Mouse (Mus musculus) kidney, embryonic 16.5 days (tissue): ENCODE data around the gene Timm17b. TPM values are rescaled to one million over a fixed set of nuclear protein-coding genes. Genes with fewer than 3 reads are reported as not detected.

Experiments used
- ATAC-seq: fragments of 200-750 bp; cut with Nextera tagmentation; 2 replicates; pipeline ENCODE4 v1.8.0; 2017; ENCODE audit warnings: moderate TSS enrichment; ENCODE audit not compliant: low FRiP score, low TSS enrichment
- H3K27ac ChIP-seq: fragments of 300-500 bp; sonication (generic); 2 replicates; pipeline ENCODE4 v1.5.1; 2014; ENCODE audit warnings: low read length
- H3K27me3 ChIP-seq: fragments of 300-500 bp; sonication (generic); 2 replicates; pipeline ENCODE4 v1.6.1; 2014; ENCODE audit warnings: low read length, control low read depth, mixed read lengths; ENCODE audit not compliant: insufficient read depth
- H3K36me3 ChIP-seq: fragments of 300-500 bp; sonication (generic); 2 replicates; pipeline ENCODE4 v1.6.1; 2014; ENCODE audit warnings: low read length, control low read depth, mixed read lengths; ENCODE audit not compliant: insufficient read depth
- H3K4me1 ChIP-seq: fragments of 300-500 bp; sonication (generic); 2 replicates; pipeline ENCODE4 v1.6.1; 2014; ENCODE audit warnings: low read length, control low read depth, mixed read lengths; ENCODE audit not compliant: insufficient read depth
- H3K4me2 ChIP-seq: fragments of 300-500 bp; sonication (generic); replicated peaks from 2 replicates; pipeline ENCODE4 v1.6.1; 2014; ENCODE audit warnings: low read depth, low read length
- H3K4me3 ChIP-seq: fragments of 300-500 bp; sonication (generic); 2 replicates; pipeline ENCODE4 v1.5.1; 2014; ENCODE audit warnings: mild to moderate bottlenecking, low read length
- H3K9ac ChIP-seq: fragments of 300-500 bp; sonication (generic); replicated peaks from 2 replicates; pipeline ENCODE4 v1.6.1; 2014; ENCODE audit warnings: low read length
- H3K9me3 ChIP-seq: fragments of 300-500 bp; sonication (generic); 2 replicates; pipeline ENCODE4 v1.6.1; 2016; ENCODE audit warnings: low read length, control low read depth
- WGBS: fragments of 180-500 bp; shearing (Covaris S2); extraction: QIAGEN DNeasy Blood & Tissue Kit; methylation state at CpG from one replicate; pipeline ENCODE4 v1.1.7; 2014; 5-methylcytosine and 5-hydroxymethylcytosine counted together
- polyA plus RNA-seq: library from polyadenylated mRNA; unstranded; fragments of >200 nt; fragmentation: Nextera tagmentation; extraction: Ambion mirVana; gene quantifications from 2 replicates; pipeline ENCODE4 v1.2.1, GENCODE M21; 2015

Gene Timm17b
- polyA plus RNA-seq, 1 experiment from 2014 or later, result 184 TPM

GRCm38 (mm10) chrX:7947108-7947899 is 48.1 kb downstream of the Timm17b start, which contains the start of gene Hdac6:
Gene Hdac6, minus strand, starts transcription at chrX:7947889.
- H3K4me2 ChIP-seq, result peak within 1 kb of the TSS; percentile 55
- H3K27ac ChIP-seq, result peak within 1 kb of the TSS; percentile 58
- WGBS, result 21% methylated on average over 37 of the region's 37 CpGs
- no peaks in the 10 kb centered on the region; the same call in 1 of the 2 replicates for H3K4me1 ChIP-seq
- H3K27me3 ChIP-seq, result no peaks in the 10 kb centered on the region
- H3K9me3 ChIP-seq, result no peaks in the 10 kb centered on the region
- peak within 1 kb of the TSS; percentile 58 for H3K4me3 ChIP-seq
- H3K36me3 ChIP-seq, result no peaks in the 10 kb centered on the region
- peak within 1 kb of the TSS; percentile 66 for H3K9ac ChIP-seq
- ATAC-seq, result peak; percentile 52

GRCm38 (mm10) chrX:7947900-7948492 is 48.8 kb downstream of the Timm17b start:
- Histone ChIP-seq H3K9ac (peak overlapping the region; percentile 59), H3K4me1 (no peaks in the 10 kb centered on the region; the same call in 1 of the 2 replicates), H3K27ac (peak overlapping the region; percentile 24; the same call in 1 of the 2 replicates), H3K36me3 (no peaks in the 10 kb centered on the region), H3K27me3 (no peaks in the 10 kb centered on the region), H3K4me2 (peak overlapping the region; percentile 55), H3K9me3 (no peaks in the 10 kb centered on the region), H3K4me3 (peak overlapping the region; percentile 51)
- ATAC-seq, result peak; percentile 99
- WGBS, result 20% methylated on average over 38 of the region's 38 CpGs

- H3K4me1 ChIP-seq, result no peaks in the 10 kb centered on the region; the same call in 1 of the 2 replicates
- 86% methylated on average over 7 of the region's 7 CpGs for whole genome bisulfite sequencing
These were observed 50.9 kb downstream of the Timm17b start for GRCm38 (mm10) chrX:7950091-7950490.

More at GRCm38 (mm10) chrX:7950091-7950490, 50.9 kb downstream of the Timm17b start:
- no peaks in the 10 kb centered on the region for H3K27me3 ChIP-seq
- H3K9ac ChIP-seq, result no peak overlapping the region
- no peaks in the 10 kb centered on the region for H3K36me3 ChIP-seq
- no peaks in the 10 kb centered on the region for H3K9me3 ChIP-seq
- H3K27ac ChIP-seq, result no peak overlapping the region
- ATAC-seq, result no peak
- no peak overlapping the region for H3K4me3 ChIP-seq
- H3K4me2 ChIP-seq, result no peak overlapping the region

Other genes starting within 250 kb of the Timm17b start
- 14.1 and 14.7 TPM in 2 replicates for gene Prickle3, start 242.1 kb upstream of the Timm17b start, polyA plus RNA-seq
- gene Plp2, start 228.0 kb upstream of the Timm17b start, polyA plus RNA-seq, result 170 and 179 TPM in 2 replicates
- 0.91 and 1.4 TPM in 2 replicates for gene Magix, start 218.1 kb upstream of the Timm17b start, polyA plus RNA-seq
- 47.6 and 50.4 TPM in 2 replicates for gene Gpkow, start 202.2 kb upstream of the Timm17b start, polyA plus RNA-seq
- 45.7 and 48.8 TPM in 2 replicates for gene Wdr45, start 185.0 kb upstream of the Timm17b start, polyA plus RNA-seq
- gene Gm45208, start 177.1 kb upstream of the Timm17b start, polyA plus RNA-seq, result 0.59 TPM in 1 of 2 replicates, not detected in the other
- 69.3 and 74.7 TPM in 2 replicates for gene Praf2, start 170.9 kb upstream of the Timm17b start, polyA plus RNA-seq
- 17.4 and 19.6 TPM in 2 replicates for gene Ccdc120, start 148.5 kb upstream of the Timm17b start, polyA plus RNA-seq
- 30.9 and 31.4 TPM in 2 replicates for gene Tfe3, start 136.8 kb upstream of the Timm17b start, polyA plus RNA-seq
- gene Gripap1, start 109.6 kb upstream of the Timm17b start, polyA plus RNA-seq, result 47.5 and 57.0 TPM in 2 replicates
- gene Kcnd1, start 77.1 kb upstream of the Timm17b start, polyA plus RNA-seq, result 1.7 and 1.9 TPM in 2 replicates
- 37.5 and 39.1 TPM in 2 replicates for gene Otud5, start 58.0 kb upstream of the Timm17b start, polyA plus RNA-seq
- gene Pim2, start 21.1 kb upstream of the Timm17b start, polyA plus RNA-seq, result 11.7 and 13.4 TPM in 2 replicates
- 37.8 and 41.1 TPM in 2 replicates for gene Slc35a2, start 15.3 kb upstream of the Timm17b start, polyA plus RNA-seq
- gene Pqbp1, start 88 bp upstream of the Timm17b start, polyA plus RNA-seq, result 113 and 124 TPM in 2 replicates
- not detected in 2 replicates for gene Gm10491, start 8.5 kb downstream of the Timm17b start, polyA plus RNA-seq
- gene Gm10490, start 10.2 kb downstream of the Timm17b start, polyA plus RNA-seq, result not detected in 2 replicates
- gene Pcsk1n, start 20.5 kb downstream of the Timm17b start, polyA plus RNA-seq, result 1.4 and 2.3 TPM in 2 replicates
- gene Eras, start 29.2 kb downstream of the Timm17b start, polyA plus RNA-seq, result not detected in 2 replicates
- gene Hdac6, start 48.5 kb downstream of the Timm17b start, polyA plus RNA-seq, result 65.3 and 69.8 TPM in 2 replicates
- gene Gata1, start 78.7 kb downstream of the Timm17b start, polyA plus RNA-seq, result 0.58 and 0.69 TPM in 2 replicates
- gene Glod5, start 119.1 kb downstream of the Timm17b start, polyA plus RNA-seq, result 0.34 and 0.64 TPM in 2 replicates
- gene Suv39h1, start 175.4 kb downstream of the Timm17b start, polyA plus RNA-seq, result 66.5 and 70.7 TPM in 2 replicates
- 0.11 and 0.18 TPM in 2 replicates for gene Was, start 191.1 kb downstream of the Timm17b start, polyA plus RNA-seq
- gene Wdr13, start 233.5 kb downstream of the Timm17b start, polyA plus RNA-seq, result 29.0 and 29.6 TPM in 2 replicates
- 433 and 441 TPM in 2 replicates for gene Rbm3, start 246.5 kb downstream of the Timm17b start, polyA plus RNA-seq